Mouse (Mus musculus) limb, embryonic 11.5 days (tissue): ENCODE measurements around the gene Sap25. TPM values are rescaled to one million over a fixed set of nuclear protein-coding genes. Genes with fewer than 3 reads are reported as not detected.

Experiments
- ATAC-seq: fragments of 200-750 bp; cut with Nextera tagmentation; 2 replicates; pipeline ENCODE4 v1.8.0; 2017; ENCODE audit warnings: low read depth; ENCODE audit not compliant: insufficient number of reproducible peaks, low FRiP score, low TSS enrichment
- DNase-seq: peaks from one replicate; pipeline ENCODE4 v3.0.0-alpha.2; 2015; ENCODE audit warnings: low spot score
- H3K27ac ChIP-seq: fragments of 300-500 bp; sonication (generic); replicated peaks from 2 replicates; pipeline ENCODE4 v1.5.1; 2014; ENCODE audit warnings: low read depth, mild to moderate bottlenecking, low read length
- H3K27me3 ChIP-seq: fragments of 300-500 bp; sonication (generic); 2 replicates; pipeline ENCODE4 v1.6.1; 2014; ENCODE audit warnings: mild to moderate bottlenecking, low read length, mixed read lengths; ENCODE audit not compliant: control insufficient read depth, insufficient read depth
- H3K36me3 ChIP-seq: fragments of 300-500 bp; sonication (generic); 2 replicates; pipeline ENCODE4 v1.6.1; 2014; ENCODE audit warnings: mild to moderate bottlenecking, low read length, moderate library complexity, mixed read lengths; ENCODE audit not compliant: control insufficient read depth, insufficient read depth
- H3K4me1 ChIP-seq: fragments of 300-500 bp; sonication (generic); 2 replicates; pipeline ENCODE4 v1.6.1; 2014; ENCODE audit warnings: low read length, mixed read lengths; ENCODE audit not compliant: control insufficient read depth, insufficient read depth
- H3K4me2 ChIP-seq: fragments of 300-500 bp; sonication (generic); 2 replicates; pipeline ENCODE4 v1.6.1; 2014; ENCODE audit warnings: low read depth, mild to moderate bottlenecking, moderate library complexity; ENCODE audit not compliant: severe bottlenecking
- H3K4me3 ChIP-seq: fragments of 300-500 bp; sonication (generic); 2 replicates; pipeline ENCODE4 v1.5.1; 2014; ENCODE audit warnings: low read depth, low read length
- H3K9ac ChIP-seq: fragments of 300-500 bp; sonication (generic); 2 replicates; pipeline ENCODE4 v1.6.1; 2014; ENCODE audit warnings: mild to moderate bottlenecking, low read length
- H3K9me3 ChIP-seq: fragments of 300-500 bp; sonication (generic); 2 replicates; pipeline ENCODE4 v1.6.1; 2016; ENCODE audit warnings: low read length; ENCODE audit not compliant: control insufficient read depth
- WGBS: fragments of 180-500 bp; shearing (Covaris S2); extraction: QIAGEN DNeasy Blood & Tissue Kit; methylation state at CpG from one replicate; pipeline ENCODE4 v1.1.7; 2014; 5-methylcytosine and 5-hydroxymethylcytosine counted together
- polyA plus RNA-seq: library from polyadenylated mRNA; unstranded; fragments of >200 nt; fragmentation: Nextera tagmentation; extraction: Ambion mirVana; gene quantifications from 2 replicates; pipeline ENCODE4 v1.2.1, GENCODE M21; 2014

The Sap25 gene
- polyA plus RNA-seq, result 8.2 and 9.2 TPM in 2 replicates

DNA sequence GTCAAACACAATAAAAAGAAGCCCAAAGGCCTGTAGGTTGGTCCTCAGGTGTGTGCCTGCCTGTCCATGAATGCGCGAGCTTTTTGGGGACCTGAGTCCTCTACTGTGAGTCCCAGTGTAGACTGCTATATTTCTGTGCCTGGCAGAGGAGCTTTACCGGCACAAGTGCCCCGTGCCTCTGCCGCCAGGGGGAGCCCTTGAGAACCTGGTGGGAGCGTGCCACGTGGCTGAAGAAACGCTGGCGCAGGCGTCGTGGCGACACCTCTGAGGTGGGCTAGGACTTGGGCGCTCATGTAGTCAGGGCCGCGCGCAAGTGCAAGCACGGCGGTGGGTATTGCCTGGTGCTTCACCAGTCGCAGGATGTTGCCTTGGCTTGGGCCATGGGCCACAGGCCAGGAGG is at the start of gene Sap25:
Sap25 (plus strand) TSS at position 281 of the 400 bp plus-strand sequence.
- no peak within 1 kb of the TSS for H3K27ac ChIP-seq
- H3K9ac ChIP-seq, result no peak within 1 kb of the TSS
- H3K4me1 ChIP-seq, result peaks cover 10% of the 10 kb centered on the region; the same call in 1 of the 2 replicates
- no peak within 1 kb of the TSS for H3K4me3 ChIP-seq
- no peak within 1 kb of the TSS for H3K4me2 ChIP-seq
- DNase-seq, result no peak
- H3K36me3 ChIP-seq, result peaks cover 33% of the 10 kb centered on the region
- peaks cover 10% of the 10 kb centered on the region for H3K27me3 ChIP-seq
- 87% methylated on average over 19 of the region's 19 CpGs for WGBS
- H3K9me3 ChIP-seq, result no peaks in the 10 kb centered on the region
- no peak for ATAC-seq

DNA sequence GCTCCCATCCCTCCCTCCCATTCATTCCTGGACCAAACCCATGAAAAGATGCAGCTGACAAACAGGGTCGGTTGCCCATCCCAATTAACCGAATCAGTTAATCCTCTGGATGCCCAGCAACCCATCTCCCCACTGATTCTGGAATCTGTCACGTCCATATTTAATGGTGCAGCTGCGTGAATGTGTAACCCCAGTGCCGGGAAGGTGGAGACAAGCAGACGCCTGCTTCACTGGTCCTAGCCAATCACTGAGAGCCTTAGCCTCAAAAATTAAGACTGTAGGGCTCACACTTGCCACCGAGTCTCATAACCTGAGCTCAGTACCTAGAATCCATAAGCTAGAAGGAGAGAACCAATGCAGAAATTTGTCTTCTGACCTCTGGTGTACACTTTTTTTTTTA is 45.2 kb upstream of the Sap25 start:
- Histone ChIP-seq H3K36me3 (no peaks in the 10 kb centered on the region), H3K27me3 (no peaks in the 10 kb centered on the region), H3K4me1 (peaks cover 11% of the 10 kb centered on the region), H3K9me3 (no peaks in the 10 kb centered on the region), H3K4me2 (no peak overlapping the region), H3K9ac (no peak overlapping the region), H3K27ac (no peak overlapping the region), H3K4me3 (no peak overlapping the region)
- DNase-seq (no peak), ATAC-seq (no peak)
- 83% methylated on average over 7 of the region's 7 CpGs for WGBS

DNA sequence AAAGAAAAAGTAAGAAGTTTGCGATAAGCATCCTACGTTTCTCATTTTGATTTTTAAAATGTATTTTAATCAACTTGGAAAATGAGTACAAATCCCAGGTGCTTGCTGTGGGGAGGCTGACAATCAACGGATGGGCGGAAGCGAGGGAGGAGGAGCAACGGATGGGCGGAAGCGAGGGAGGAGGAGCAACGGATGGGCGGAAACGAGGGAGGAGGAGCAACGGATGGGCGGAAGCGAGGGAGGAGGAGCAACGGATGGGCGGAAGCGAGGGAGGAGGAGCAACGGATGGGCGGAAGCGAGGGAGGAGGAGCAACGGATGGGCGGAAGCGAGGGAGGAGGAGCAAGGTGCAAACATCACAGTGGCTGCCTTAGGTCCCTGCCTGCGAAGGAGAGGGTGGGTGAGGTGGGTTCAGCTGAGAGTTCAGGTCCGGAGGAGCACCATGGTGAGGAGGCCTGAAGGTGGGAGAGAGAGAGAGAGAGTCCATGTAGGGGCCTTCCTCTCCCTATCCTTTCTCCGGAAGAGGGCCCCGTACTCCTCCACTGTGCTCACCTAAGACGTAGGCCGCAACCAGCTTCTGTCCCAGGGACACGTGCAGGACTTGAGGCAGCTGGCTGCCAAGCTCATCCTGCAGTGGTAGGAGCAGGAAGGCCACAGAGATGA is 44.4 kb upstream of the Sap25 start:
- Histone ChIP-seq H3K27ac (0 out of 2 replicates have a peak overlapping the region, but pooled peaks have one; percentile 14), H3K4me3 (no peak overlapping the region), H3K27me3 (no peaks in the 10 kb centered on the region), H3K4me1 (peaks cover 11% of the 10 kb centered on the region), H3K4me2 (peak overlapping the region; percentile 20; the same call in 1 of the 2 replicates), H3K36me3 (no peaks in the 10 kb centered on the region), H3K9ac (no peak overlapping the region), H3K9me3 (no peaks in the 10 kb centered on the region)
- ATAC-seq (no peak), DNase-seq (no peak)
- WGBS, result 28% methylated on average over 30 of the region's 30 CpGs

DNA sequence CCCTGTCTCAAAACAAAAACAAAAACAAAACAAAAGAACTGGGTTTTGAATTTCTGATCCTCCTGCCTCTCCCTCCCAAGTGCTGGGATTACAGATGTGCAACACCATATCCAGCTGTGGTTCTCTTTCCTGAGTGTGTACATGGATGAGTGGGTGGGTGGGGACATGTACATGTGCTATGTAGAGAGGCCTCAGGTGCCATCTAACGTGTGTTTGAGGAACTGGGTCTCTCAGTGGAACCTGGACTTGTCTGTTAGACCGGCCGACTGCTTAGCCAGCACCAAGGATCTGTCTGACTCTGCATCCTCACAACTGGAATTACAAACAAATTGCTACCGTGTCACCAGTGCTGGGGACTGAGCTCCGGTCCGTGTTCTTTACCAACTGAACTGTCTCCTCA is 43.5 kb upstream of the Sap25 start:
- Histone ChIP-seq H3K4me1 (peaks cover 15% of the 10 kb centered on the region), H3K27ac (no peak overlapping the region), H3K36me3 (no peaks in the 10 kb centered on the region), H3K27me3 (no peaks in the 10 kb centered on the region), H3K4me2 (no peak overlapping the region), H3K4me3 (no peak overlapping the region), H3K9ac (no peak overlapping the region), H3K9me3 (no peaks in the 10 kb centered on the region)
- WGBS, result 90% methylated on average over 6 of the region's 6 CpGs
- DNase-seq, result no peak
- no peak for ATAC-seq

DNA sequence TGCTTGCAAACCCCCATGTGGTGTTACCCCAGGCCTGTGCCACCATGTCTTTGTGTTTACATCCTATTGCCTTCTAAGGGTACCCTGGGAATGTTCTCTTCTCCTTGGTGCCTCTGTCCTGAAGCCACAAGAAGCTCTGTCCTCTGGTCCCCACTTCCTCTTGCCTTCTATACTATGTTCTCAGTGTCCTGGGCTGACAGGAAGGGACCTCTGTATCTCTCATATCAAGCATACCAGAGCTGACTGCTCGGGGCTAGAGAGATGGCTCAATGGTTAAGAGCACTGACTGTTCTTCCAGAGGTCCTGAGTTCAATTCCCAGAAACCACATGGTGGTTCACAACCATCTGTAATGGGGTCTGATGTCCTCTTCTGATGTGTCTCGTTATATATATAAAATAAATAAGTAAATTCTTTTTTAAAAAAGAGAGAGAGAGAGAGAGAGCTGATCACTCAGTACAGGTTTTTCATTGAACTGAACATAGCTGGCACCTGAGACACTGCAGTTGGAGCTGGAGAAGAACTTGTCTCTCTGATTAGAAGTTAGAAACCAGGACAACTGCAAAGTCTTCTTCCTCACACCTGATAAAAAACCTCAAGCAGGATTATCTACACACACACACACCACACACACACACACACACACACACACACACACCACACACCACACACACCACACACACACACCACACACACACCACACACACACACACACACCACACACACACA is 42.9 kb upstream of the Sap25 start:
- Histone ChIP-seq H3K4me2 (no peak overlapping the region), H3K9me3 (no peaks in the 10 kb centered on the region), H3K9ac (no peak overlapping the region), H3K27ac (no peak overlapping the region), H3K27me3 (no peaks in the 10 kb centered on the region), H3K36me3 (no peaks in the 10 kb centered on the region), H3K4me3 (no peak overlapping the region), H3K4me1 (peaks cover 17% of the 10 kb centered on the region)
- no peak for DNase-seq
- WGBS, result 91% methylated on average over 2 of the region's 2 CpGs
- ATAC-seq, result no peak

DNA sequence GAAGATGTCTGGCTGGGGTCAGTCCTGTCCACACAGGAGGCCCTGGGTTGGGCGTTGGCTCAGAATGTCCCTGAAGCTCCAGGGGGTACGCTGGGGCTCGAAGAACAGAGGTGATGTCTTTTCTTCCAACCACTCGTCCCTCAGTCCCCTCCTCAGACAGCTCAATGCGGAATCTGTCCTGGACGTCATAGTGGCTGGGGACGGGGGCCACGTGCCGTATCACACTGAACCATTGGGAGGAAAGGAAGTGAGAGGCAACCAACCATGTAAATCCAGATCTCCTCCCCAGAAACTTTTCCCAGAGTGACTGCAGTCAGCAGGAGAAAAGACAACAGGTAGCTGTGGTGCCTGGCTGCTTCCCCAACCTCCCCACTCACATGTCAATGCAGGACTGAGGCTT is 41.5 kb upstream of the Sap25 start:
- H3K4me3 ChIP-seq, result peak overlapping the region; percentile 60
- H3K4me1 ChIP-seq, result peaks cover 17% of the 10 kb centered on the region
- no peaks in the 10 kb centered on the region for H3K27me3 ChIP-seq
- H3K36me3 ChIP-seq, result no peaks in the 10 kb centered on the region
- no peaks in the 10 kb centered on the region for H3K9me3 ChIP-seq
- H3K9ac ChIP-seq, result peak overlapping the region; percentile 5; the same call in 1 of the 2 replicates
- H3K27ac ChIP-seq, result no peak overlapping the region
- DNase-seq (no peak), ATAC-seq (no peak)
- H3K4me2 ChIP-seq, result peak overlapping the region; percentile 96
- WGBS, result 84% methylated on average over 9 of the region's 9 CpGs

DNA sequence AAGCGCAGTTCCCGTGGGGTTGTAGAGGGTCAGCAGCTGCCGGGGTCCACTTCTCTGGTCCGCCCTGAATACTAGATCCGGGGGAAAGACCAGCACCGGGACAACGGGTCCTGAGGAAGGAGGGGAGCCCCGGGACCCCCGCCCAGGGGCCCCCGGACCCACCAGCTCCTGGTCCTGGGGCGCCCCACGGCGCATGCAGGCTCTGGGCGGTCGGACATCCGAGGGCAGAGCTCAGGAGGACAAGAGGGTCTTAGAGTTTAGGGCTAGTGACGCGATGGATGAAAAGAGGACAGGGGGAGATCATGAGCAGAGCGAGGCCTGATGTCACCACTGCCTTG is 40.9 kb upstream of the Sap25 start:
- Histone ChIP-seq H3K27me3 (no peaks in the 10 kb centered on the region), H3K27ac (0 out of 2 replicates have a peak overlapping the region, but pooled peaks have one; percentile 8)
- no peak for ATAC-seq

DNA sequence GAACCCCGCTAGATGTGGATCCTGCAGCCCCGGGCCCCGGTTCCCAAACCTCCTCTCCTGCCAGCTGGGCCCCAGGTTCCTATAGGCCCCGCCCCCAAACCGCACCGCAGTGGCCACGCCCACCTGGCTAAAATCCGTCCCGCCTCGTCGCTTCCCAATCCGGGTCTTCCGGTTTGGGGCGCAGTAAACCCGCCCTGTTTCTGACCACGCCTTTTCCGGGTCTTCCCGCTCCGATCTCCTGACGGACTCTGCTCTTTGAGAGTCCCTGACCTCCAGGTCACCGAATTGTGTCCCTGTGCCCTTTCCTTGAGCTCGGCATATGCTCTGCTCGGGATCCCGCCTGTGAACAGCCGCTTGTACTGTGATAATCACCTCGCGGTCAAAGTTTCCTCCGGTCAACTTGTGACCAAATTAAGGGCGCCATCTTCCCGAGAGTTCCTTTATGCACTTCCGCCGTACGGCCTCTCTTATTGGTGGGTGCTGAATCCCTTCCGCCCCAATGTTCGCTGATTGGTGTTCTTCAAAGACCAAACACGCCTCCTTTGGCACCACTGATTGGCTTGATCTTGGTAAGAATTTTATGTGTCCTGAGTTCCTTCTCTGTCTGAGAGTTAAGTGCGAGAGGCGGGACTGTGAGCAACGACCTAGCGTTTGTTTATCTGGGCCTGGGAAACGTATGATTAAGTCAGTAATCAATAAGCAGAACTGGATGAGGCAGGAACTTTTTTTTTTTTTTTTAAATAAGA is 40.3 kb upstream of the Sap25 start, which contains the start of gene Mospd3:
Mospd3 (minus strand) TSS at position 440 of the 746 bp plus-strand sequence.
- Histone ChIP-seq H3K9ac (peak within 1 kb of the TSS; percentile 77), H3K36me3 (peaks cover 3% of the 10 kb centered on the region; the same call in 1 of the 2 replicates), H3K27me3 (no peaks in the 10 kb centered on the region), H3K4me1 (peaks cover 17% of the 10 kb centered on the region), H3K4me3 (peak within 1 kb of the TSS; percentile 60), H3K4me2 (peak within 1 kb of the TSS; percentile 96), H3K9me3 (no peaks in the 10 kb centered on the region), H3K27ac (peak within 1 kb of the TSS; percentile 77; the same call in 1 of the 2 replicates)
- WGBS, result 0% methylated on average over 41 of the region's 41 CpGs
- ATAC-seq, result peak; percentile 93
- peak; percentile 97 for DNase-seq

More for the DNA sequence above, 40.9 kb upstream of the Sap25 start:
- H3K4me2 ChIP-seq, result peak overlapping the region; percentile 96
- H3K36me3 ChIP-seq, result peaks cover under 1% of the 10 kb centered on the region; the same call in 1 of the 2 replicates
- WGBS, result 3% methylated on average over 19 of the region's 19 CpGs
- peak overlapping the region; percentile 77 for H3K9ac ChIP-seq
- no peaks in the 10 kb centered on the region for H3K9me3 ChIP-seq
- H3K4me1 ChIP-seq, result peaks cover 17% of the 10 kb centered on the region
- H3K4me3 ChIP-seq, result peak overlapping the region; percentile 60
- no peak for DNase-seq
